Mouse (Mus musculus) left cerebral cortex, postnatal 25 days (tissue): ENCODE measurements around the gene Snx33. TPM values are rescaled to one million over a fixed set of nuclear protein-coding genes. Genes with fewer than 3 reads are reported as not detected.
A peak's percentile ranks its signal among the peaks of the same experiment; 100 is the strongest.

Experiments used
- DNase-seq, 2 experiments: peaks; one replicate each; pipeline ENCODE4 v3.0.0; 2022; ENCODE audit warnings: low spot score in 2 of 2, mixed read lengths in 1 of 2
- intact Hi-C: fragments of 180-260 bp; cut with DNase I; formaldehyde crosslinking; loops from one replicate; pipeline ENCODE4 v1.15.1; 2025
- total RNA-seq, 2 experiments: library from RNA; stranded (reverse); gene quantifications; 2 replicates each; pipeline ENCODE4 v1.2.3; 2021

Gene Snx33
- total RNA-seq, 2 experiments from 2014 or later: 6.7 to 7.6 TPM

GRCm38 (mm10) chr9:56896779-56897178, 31.4 kb downstream of the Snx33 start:
- intact Hi-C loops: loop anchor here (5.0 kb wide), 2 partner anchors 41 to 326 kb away; partner anchors contain the start of gene Imp3
- DNase-seq: no peak

- intact Hi-C loops: loop anchor here (5.0 kb wide), 1 partner anchor 53 kb away; no protein-coding TSS in a partner anchor
- no peak for DNase-seq
Measured at GRCm38 (mm10) chr9:56894006-56894405, 34.2 kb downstream of the Snx33 start.

GRCm38 (mm10) chr9:56893313-56893712, 34.9 kb downstream of the Snx33 start:
- DNase-seq: no peak
- intact Hi-C loops: loop anchor here (5.0 kb wide), 1 partner anchor 54 kb away; no protein-coding TSS in a partner anchor

GRCm38 (mm10) chr9:56892111-56892510, 36.1 kb downstream of the Snx33 start:
- no peak for DNase-seq
- intact Hi-C loops: loop anchor here (5.0 kb wide), 1 partner anchor 55 kb away; no protein-coding TSS in a partner anchor

- intact Hi-C loops: loop anchor here (1.0 to 5.0 kb wide), 2 partner anchors 56 to 240 kb away; no protein-coding TSS in a partner anchor
- peak; percentile 76 to 84 for DNase-seq
Measured at GRCm38 (mm10) chr9:56891517-56892011, 36.6 kb downstream of the Snx33 start.

GRCm38 (mm10) chr9:56890522-56891250, 37.5 kb downstream of the Snx33 start:
- intact Hi-C loops: loop anchor here (1.0 to 5.0 kb wide), 2 partner anchors 57 to 241 kb away; no protein-coding TSS in a partner anchor
- no peak for DNase-seq

- intact Hi-C loops: loop anchor here (1.0 to 5.0 kb wide), 2 partner anchors 43 to 57 kb away; no protein-coding TSS in a partner anchor
- peak; percentile 86 to 93 for DNase-seq
Measured at GRCm38 (mm10) chr9:56889817-56890216, 38.4 kb downstream of the Snx33 start.

- DNase-seq: no peak
- intact Hi-C loops: no loop called here
Measured at GRCm38 (mm10) chr9:56887581-56887980, 40.6 kb downstream of the Snx33 start.

GRCm38 (mm10) chr9:56886601-56887000, 41.6 kb downstream of the Snx33 start:
- no peak for DNase-seq
- intact Hi-C loops: no loop called here

- DNase-seq: no peak
- intact Hi-C loops: no loop called here
Measured at GRCm38 (mm10) chr9:56886113-56886512, 42.1 kb downstream of the Snx33 start.

GRCm38 (mm10) chr9:56884328-56884727, 43.8 kb downstream of the Snx33 start:
- peak in 1 of 2 experiments; percentile 64 for DNase-seq
- intact Hi-C loops: no loop called here

GRCm38 (mm10) chr9:56883470-56883869, 44.7 kb downstream of the Snx33 start:
- no peak for DNase-seq
- intact Hi-C loops: no loop called here

- no peak for DNase-seq
- intact Hi-C loops: no loop called here
Measured at GRCm38 (mm10) chr9:56882818-56883217, 45.4 kb downstream of the Snx33 start.

GRCm38 (mm10) chr9:56882283-56882682, 45.9 kb downstream of the Snx33 start:
- intact Hi-C loops: no loop called here
- no peak for DNase-seq

- intact Hi-C loops: no loop called here
- DNase-seq: peak in 1 of 2 experiments; percentile 43
Measured at GRCm38 (mm10) chr9:56881539-56882082, 46.6 kb downstream of the Snx33 start.

- intact Hi-C loops: no loop called here
- DNase-seq: no peak
Measured at GRCm38 (mm10) chr9:56880790-56881189, 47.4 kb downstream of the Snx33 start.

- intact Hi-C loops: no loop called here
- DNase-seq: no peak
Measured at GRCm38 (mm10) chr9:56877284-56877683, 50.9 kb downstream of the Snx33 start.

GRCm38 (mm10) chr9:56876784-56877183, 51.4 kb downstream of the Snx33 start:
- peak in 1 of 2 experiments; percentile 51 for DNase-seq
- intact Hi-C loops: no loop called here

- DNase-seq: peak in 1 of 2 experiments; percentile 56
- intact Hi-C loops: no loop called here
Measured at GRCm38 (mm10) chr9:56873097-56873496, 55.1 kb downstream of the Snx33 start.

- intact Hi-C loops: no loop called here
Measured at GRCm38 (mm10) chr9:56872105-56872903, 55.9 kb downstream of the Snx33 start.

More at GRCm38 (mm10) chr9:56872105-56872903, 55.9 kb downstream of the Snx33 start:
- no peak for DNase-seq
